Mouse (Mus musculus) embryonic facial prominence, embryonic 10.5 days (tissue): ENCODE data around the gene Psenen. TPM values are rescaled to one million over a fixed set of nuclear protein-coding genes. Genes with fewer than 3 reads are reported as not detected.

Experiments
- DNase-seq: peaks from one replicate; pipeline ENCODE4 v3.0.0-alpha.2; 2017; ENCODE audit warnings: low spot score
- H3K27ac ChIP-seq: fragments of 300-500 bp; sonication (generic); replicated peaks from 2 replicates; pipeline ENCODE4 v1.5.1; 2016; ENCODE audit warnings: mild to moderate bottlenecking
- H3K27me3 ChIP-seq: fragments of 300-500 bp; sonication (generic); replicated peaks from 2 replicates; pipeline ENCODE4 v1.6.1; 2016; ENCODE audit warnings: low read depth, mild to moderate bottlenecking; ENCODE audit not compliant: poor library complexity, severe bottlenecking
- H3K36me3 ChIP-seq: fragments of 300-500 bp; sonication (generic); replicated peaks from 2 replicates; pipeline ENCODE4 v1.6.1; 2016; ENCODE audit warnings: mild to moderate bottlenecking, moderate library complexity
- H3K4me1 ChIP-seq: fragments of 300-500 bp; sonication (generic); 2 replicates; pipeline ENCODE4 v1.6.1; 2016
- H3K4me3 ChIP-seq: fragments of 300-500 bp; sonication (generic); 2 replicates; pipeline ENCODE4 v1.5.1; 2016; ENCODE audit warnings: mild to moderate bottlenecking, moderate library complexity
- H3K9me3 ChIP-seq: fragments of 300-500 bp; sonication (generic); 2 replicates; pipeline ENCODE4 v1.6.1; 2016; ENCODE audit warnings: mild to moderate bottlenecking
- WGBS: fragments of 180-500 bp; shearing (Covaris S2); methylation state at CpG from one replicate; pipeline ENCODE4 v1.1.7; 2016; 5-methylcytosine and 5-hydroxymethylcytosine counted together
- polyA plus RNA-seq: library from polyadenylated mRNA; unstranded; fragments of >200 nt; fragmentation: Nextera tagmentation; extraction: Ambion mirVana; gene quantifications from 2 replicates; pipeline ENCODE4 v1.2.1, GENCODE M21; 2016

Gene Psenen
- polyA plus RNA-seq, 1 experiment from 2014 or later, result 118 TPM

GRCm38 (mm10) chr7:30558656-30559442 is 4.6 kb downstream of the Psenen start:
- H3K4me1 ChIP-seq, result peaks cover 32% of the 10 kb centered on the region
- WGBS, result 19% methylated on average over 12 of the region's 12 CpGs
- peak overlapping the region; percentile 64 for H3K4me3 ChIP-seq
- 0 out of 2 replicates have a peak, but pooled peaks cover 4% of the 10 kb centered on the region for H3K27me3 ChIP-seq
- H3K27ac ChIP-seq, result peak overlapping the region; percentile 72
- no peak for DNase-seq
- no peaks in the 10 kb centered on the region for H3K9me3 ChIP-seq
- peaks cover 44% of the 10 kb centered on the region for H3K36me3 ChIP-seq

- 93% methylated on average over 13 of the region's 13 CpGs for WGBS
- H3K27me3 ChIP-seq, result 0 out of 2 replicates have a peak, but pooled peaks cover 4% of the 10 kb centered on the region
- H3K27ac ChIP-seq, result no peak overlapping the region
- DNase-seq, result no peak
- H3K4me3 ChIP-seq, result peak overlapping the region; percentile 64
- no peaks in the 10 kb centered on the region for H3K9me3 ChIP-seq
- peaks cover 37% of the 10 kb centered on the region for H3K4me1 ChIP-seq
- peaks cover 44% of the 10 kb centered on the region for H3K36me3 ChIP-seq
Measured at GRCm38 (mm10) chr7:30557901-30558514, 5.4 kb downstream of the Psenen start.

- WGBS, result 92% methylated on average over 18 of the region's 18 CpGs
Measured at GRCm38 (mm10) chr7:30556894-30557536, 6.4 kb downstream of the Psenen start.

GRCm38 (mm10) chr7:30553810-30554584 is 9.4 kb downstream of the Psenen start:
- Histone ChIP-seq H3K27ac (peak overlapping the region; percentile 92), H3K9me3 (no peaks in the 10 kb centered on the region)
- 84% methylated on average over 22 of the region's 22 CpGs for WGBS

More at GRCm38 (mm10) chr7:30556894-30557536, 6.4 kb downstream of the Psenen start:
- Histone ChIP-seq H3K4me1 (peaks cover 37% of the 10 kb centered on the region), H3K27ac (no peak overlapping the region), H3K27me3 (0 out of 2 replicates have a peak, but pooled peaks cover 4% of the 10 kb centered on the region), H3K36me3 (peaks cover 44% of the 10 kb centered on the region), H3K4me3 (peak overlapping the region; percentile 23; the same call in 1 of the 2 replicates), H3K9me3 (no peaks in the 10 kb centered on the region)
- DNase-seq, result no peak

GRCm38 (mm10) chr7:30553021-30553589 is 10.3 kb downstream of the Psenen start:
- Histone ChIP-seq H3K4me1 (peaks cover 23% of the 10 kb centered on the region), H3K27me3 (0 out of 2 replicates have a peak, but pooled peaks cover 4% of the 10 kb centered on the region), H3K36me3 (peaks cover 62% of the 10 kb centered on the region), H3K27ac (peak overlapping the region; percentile 92), H3K9me3 (no peaks in the 10 kb centered on the region), H3K4me3 (peak overlapping the region; percentile 68)
- peak; percentile 29 for DNase-seq
- 9% methylated on average over 23 of the region's 23 CpGs for WGBS

More at GRCm38 (mm10) chr7:30553810-30554584, 9.4 kb downstream of the Psenen start:
- DNase-seq, result no peak
- Histone ChIP-seq H3K4me3 (peak overlapping the region; percentile 68), H3K27me3 (0 out of 2 replicates have a peak, but pooled peaks cover 4% of the 10 kb centered on the region), H3K36me3 (peaks cover 53% of the 10 kb centered on the region), H3K4me1 (peaks cover 32% of the 10 kb centered on the region)

GRCm38 (mm10) chr7:30552102-30553020 is 11.1 kb downstream of the Psenen start, which contains the start of the genes Hspb6 and Proser3:
Gene Hspb6, plus strand, starts transcription at chr7:30552178.
Gene Proser3, minus strand, starts transcription at chr7:30552299.
- DNase-seq, result peak; percentile 95

GRCm38 (mm10) chr7:30551445-30552101 is 11.9 kb downstream of the Psenen start:
- WGBS, result 2% methylated on average over 10 of the region's 10 CpGs
- Histone ChIP-seq H3K36me3 (peaks cover 57% of the 10 kb centered on the region), H3K27me3 (0 out of 2 replicates have a peak, but pooled peaks cover 4% of the 10 kb centered on the region), H3K4me1 (peaks cover 21% of the 10 kb centered on the region), H3K4me3 (peak overlapping the region; percentile 68), H3K27ac (peak overlapping the region; percentile 92), H3K9me3 (no peaks in the 10 kb centered on the region)
- no peak for DNase-seq

More at GRCm38 (mm10) chr7:30552102-30553020, 11.1 kb downstream of the Psenen start, which contains the start of the genes Hspb6 and Proser3:
- no peaks in the 10 kb centered on the region for H3K9me3 ChIP-seq
- peak within 1 kb of the TSS; percentile 92 for H3K27ac ChIP-seq
- H3K4me3 ChIP-seq, result peak within 1 kb of the TSS; percentile 68
- H3K27me3 ChIP-seq, result 0 out of 2 replicates have a peak, but pooled peaks cover 4% of the 10 kb centered on the region
- H3K4me1 ChIP-seq, result peaks cover 21% of the 10 kb centered on the region
- under 1% methylated on average over 44 of the region's 44 CpGs for WGBS
- H3K36me3 ChIP-seq, result peaks cover 63% of the 10 kb centered on the region

- Histone ChIP-seq H3K9me3 (no peaks in the 10 kb centered on the region), H3K36me3 (peaks cover 56% of the 10 kb centered on the region), H3K4me1 (peaks cover 21% of the 10 kb centered on the region), H3K27ac (no peak overlapping the region), H3K27me3 (0 out of 2 replicates have a peak, but pooled peaks cover 4% of the 10 kb centered on the region), H3K4me3 (peak overlapping the region; percentile 68; the same call in 1 of the 2 replicates)
- no peak for DNase-seq
- 100% methylated on average over 1 of the region's 1 CpGs for WGBS
Measured at GRCm38 (mm10) chr7:30550603-30551002, 12.8 kb downstream of the Psenen start.

GRCm38 (mm10) chr7:30549880-30550279 is 13.5 kb downstream of the Psenen start:
- Histone ChIP-seq H3K27ac (no peak overlapping the region), H3K27me3 (0 out of 2 replicates have a peak, but pooled peaks cover 4% of the 10 kb centered on the region), H3K4me3 (no peak overlapping the region), H3K9me3 (no peaks in the 10 kb centered on the region), H3K36me3 (peaks cover 54% of the 10 kb centered on the region), H3K4me1 (peaks cover 21% of the 10 kb centered on the region)
- no peak for DNase-seq
- WGBS, result 83% methylated on average over 2 of the region's 2 CpGs

GRCm38 (mm10) chr7:30544327-30544726 is 19.1 kb downstream of the Psenen start:
- WGBS, result 94% methylated on average over 2 of the region's 2 CpGs
- no peak overlapping the region for H3K27ac ChIP-seq
- H3K9me3 ChIP-seq, result no peaks in the 10 kb centered on the region
- H3K27me3 ChIP-seq, result no peaks in the 10 kb centered on the region
- DNase-seq, result no peak
- H3K36me3 ChIP-seq, result peaks cover 83% of the 10 kb centered on the region
- H3K4me1 ChIP-seq, result no peaks in the 10 kb centered on the region
- H3K4me3 ChIP-seq, result no peak overlapping the region
